Mouse (Mus musculus): Measurements from ENCODE around the gene Gm10309. TPM values are rescaled to one million over a fixed set of nuclear protein-coding genes. Genes with fewer than 3 reads are reported as not detected.

Gm10309 gene
- polyA plus RNA-seq (2014; fragmentation: Nextera tagmentation; extraction: Ambion mirVana), result 0.13 TPM in 1 of 2 replicates, not detected in the other

DNA sequence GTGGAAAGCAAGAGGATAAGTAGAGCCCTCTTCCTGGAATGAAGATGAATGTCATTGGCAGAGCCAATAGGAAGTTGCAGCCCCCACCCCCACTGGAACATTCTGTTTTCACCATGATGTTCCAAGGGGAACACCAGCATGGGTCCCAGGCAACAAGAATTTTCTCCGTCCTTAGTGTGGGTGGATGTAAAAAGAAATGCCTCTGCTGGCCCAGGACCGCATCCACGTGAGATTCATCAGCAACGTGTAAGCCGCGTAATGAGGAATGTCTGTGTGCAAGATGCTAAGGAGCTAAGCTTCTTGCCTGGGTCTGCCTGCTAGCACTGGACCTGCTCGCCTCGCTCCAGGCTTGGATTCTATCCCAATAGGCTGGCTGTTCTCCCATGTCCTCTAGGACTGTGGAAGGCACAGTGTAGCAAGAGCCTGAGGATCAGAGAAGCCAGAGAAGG, at the start of gene Gm10309:
Gene Gm10309, minus strand, starts transcription at position 50 of the 449 bp plus-strand sequence.
- no peak within 1 kb of the TSS for H3K4me2 ChIP-seq (ENCODE audit: low read length)
- no peaks in the 10 kb centered on the region for H3K9me3 ChIP-seq (ENCODE audit: control insufficient read depth, low read length)
- ATAC-seq (ENCODE audit: low FRiP score, low TSS enrichment) (no peak), DNase-seq (no peak)
- no peaks in the 10 kb centered on the region for H3K36me3 ChIP-seq (ENCODE audit: control insufficient read depth, insufficient read depth, low read length)
- H3K4me1 ChIP-seq (ENCODE audit: control insufficient read depth, insufficient read depth, low read length), result no peaks in the 10 kb centered on the region
- no peak within 1 kb of the TSS for H3K27ac ChIP-seq (replicated peaks; ENCODE audit: low read depth, low read length)
- no peak within 1 kb of the TSS for H3K9ac ChIP-seq (replicated peaks; ENCODE audit: low read length)
- WGBS, result 90% methylated on average over 8 of the region's 8 CpGs
- no peaks in the 10 kb centered on the region for H3K27me3 ChIP-seq (ENCODE audit: control insufficient read depth, insufficient read depth, low read length)
- H3K4me3 ChIP-seq (replicated peaks; ENCODE audit: low read depth, low read length), result no peak within 1 kb of the TSS

GRCm38 (mm10) chr17:86551995-86552394, 47.0 kb upstream of the Gm10309 start:
- Histone ChIP-seq H3K4me3 (replicated peaks; ENCODE audit: low read depth, low read length) (no peak overlapping the region), H3K9ac (replicated peaks; ENCODE audit: low read length) (no peak overlapping the region), H3K4me1 (ENCODE audit: control insufficient read depth, insufficient read depth, low read length) (no peaks in the 10 kb centered on the region), H3K9me3 (ENCODE audit: control insufficient read depth, low read length) (no peaks in the 10 kb centered on the region), H3K27ac (replicated peaks; ENCODE audit: low read depth, low read length) (no peak overlapping the region), H3K4me2 (ENCODE audit: low read length) (no peak overlapping the region), H3K36me3 (ENCODE audit: control insufficient read depth, insufficient read depth, low read length) (no peaks in the 10 kb centered on the region), H3K27me3 (ENCODE audit: control insufficient read depth, insufficient read depth, low read length) (no peaks in the 10 kb centered on the region)
- DNase-seq, result no peak
- no peak for ATAC-seq (ENCODE audit: low FRiP score, low TSS enrichment)
- 42% methylated on average over 6 of the region's 6 CpGs for WGBS

GRCm38 (mm10) chr17:86551561-86551960, 46.5 kb upstream of the Gm10309 start:
- DNase-seq (no peak), ATAC-seq (ENCODE audit: low FRiP score, low TSS enrichment) (no peak)
- Histone ChIP-seq H3K4me1 (ENCODE audit: control insufficient read depth, insufficient read depth, low read length) (no peaks in the 10 kb centered on the region), H3K36me3 (ENCODE audit: control insufficient read depth, insufficient read depth, low read length) (no peaks in the 10 kb centered on the region), H3K27ac (replicated peaks; ENCODE audit: low read depth, low read length) (no peak overlapping the region), H3K27me3 (ENCODE audit: control insufficient read depth, insufficient read depth, low read length) (no peaks in the 10 kb centered on the region), H3K4me2 (ENCODE audit: low read length) (no peak overlapping the region), H3K4me3 (replicated peaks; ENCODE audit: low read depth, low read length) (no peak overlapping the region), H3K9ac (replicated peaks; ENCODE audit: low read length) (no peak overlapping the region), H3K9me3 (ENCODE audit: control insufficient read depth, low read length) (no peaks in the 10 kb centered on the region)
- 86% methylated on average over 10 of the region's 10 CpGs for whole genome bisulfite sequencing

GRCm38 (mm10) chr17:86549128-86549527, 44.1 kb upstream of the Gm10309 start:
- 95% methylated on average over 10 of the region's 10 CpGs for WGBS
- H3K4me1 ChIP-seq (ENCODE audit: control insufficient read depth, insufficient read depth, low read length), result no peaks in the 10 kb centered on the region

GRCm38 (mm10) chr17:86546529-86546928, 41.5 kb upstream of the Gm10309 start:
- ATAC-seq (ENCODE audit: low FRiP score, low TSS enrichment), result no peak
- WGBS, result 32% methylated on average over 7 of the region's 7 CpGs
- H3K36me3 ChIP-seq (ENCODE audit: control insufficient read depth, insufficient read depth, low read length), result no peaks in the 10 kb centered on the region

More at GRCm38 (mm10) chr17:86549128-86549527, 44.1 kb upstream of the Gm10309 start:
- no peak for ATAC-seq (ENCODE audit: low FRiP score, low TSS enrichment)
- Histone ChIP-seq H3K27ac (replicated peaks; ENCODE audit: low read depth, low read length) (no peak overlapping the region), H3K27me3 (ENCODE audit: control insufficient read depth, insufficient read depth, low read length) (no peaks in the 10 kb centered on the region), H3K9me3 (ENCODE audit: control insufficient read depth, low read length) (no peaks in the 10 kb centered on the region), H3K9ac (replicated peaks; ENCODE audit: low read length) (no peak overlapping the region), H3K4me2 (ENCODE audit: low read length) (no peak overlapping the region), H3K4me3 (replicated peaks; ENCODE audit: low read depth, low read length) (no peak overlapping the region), H3K36me3 (ENCODE audit: control insufficient read depth, insufficient read depth, low read length) (no peaks in the 10 kb centered on the region)
- no peak for DNase-seq

DNA sequence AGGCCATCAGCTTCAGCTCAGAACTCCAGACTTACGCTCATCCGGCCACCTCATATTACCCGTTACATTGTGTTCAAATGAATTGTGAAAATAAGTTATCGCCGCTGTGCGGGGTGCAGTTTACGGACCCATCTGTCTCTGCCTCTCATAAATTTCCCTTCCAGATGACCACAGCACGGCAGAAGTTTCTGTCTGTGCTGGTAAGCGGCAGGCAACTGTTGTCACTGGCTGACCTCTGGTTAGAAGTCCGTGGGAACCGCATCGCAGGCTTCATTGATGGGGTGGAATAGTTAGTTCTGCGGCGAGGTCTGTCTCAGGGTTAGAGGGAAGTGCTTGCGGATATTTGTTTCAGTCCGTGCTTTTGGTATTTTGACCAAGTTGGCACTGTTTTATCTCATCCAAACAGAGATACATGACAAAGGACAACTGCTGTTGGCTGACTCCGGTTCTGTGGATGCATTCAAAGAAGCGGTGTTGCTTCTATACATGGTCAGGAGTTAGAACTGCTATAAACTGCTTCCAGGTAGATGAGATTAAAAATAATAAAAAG, 34.9 kb upstream of the Gm10309 start:
- peaks cover 2% of the 10 kb centered on the region; the same call in 1 of the 2 replicates for H3K4me1 ChIP-seq (ENCODE audit: control insufficient read depth, insufficient read depth, low read length)
- no peak overlapping the region for H3K4me3 ChIP-seq (replicated peaks; ENCODE audit: low read depth, low read length)
- H3K27ac ChIP-seq (replicated peaks; ENCODE audit: low read depth, low read length), result no peak overlapping the region
- no peak for DNase-seq
- no peak for ATAC-seq (ENCODE audit: low FRiP score, low TSS enrichment)
- H3K9ac ChIP-seq (replicated peaks; ENCODE audit: low read length), result no peak overlapping the region
- WGBS, result 90% methylated on average over 18 of the region's 18 CpGs
- H3K36me3 ChIP-seq (ENCODE audit: control insufficient read depth, insufficient read depth, low read length), result no peaks in the 10 kb centered on the region
- H3K27me3 ChIP-seq (ENCODE audit: control insufficient read depth, insufficient read depth, low read length), result no peaks in the 10 kb centered on the region
- no peaks in the 10 kb centered on the region for H3K9me3 ChIP-seq (ENCODE audit: control insufficient read depth, low read length)
- no peak overlapping the region for H3K4me2 ChIP-seq (ENCODE audit: low read length)

More at GRCm38 (mm10) chr17:86546529-86546928, 41.5 kb upstream of the Gm10309 start:
- Histone ChIP-seq H3K27ac (replicated peaks; ENCODE audit: low read depth, low read length) (no peak overlapping the region), H3K27me3 (ENCODE audit: control insufficient read depth, insufficient read depth, low read length) (no peaks in the 10 kb centered on the region), H3K4me1 (ENCODE audit: control insufficient read depth, insufficient read depth, low read length) (no peaks in the 10 kb centered on the region), H3K4me3 (replicated peaks; ENCODE audit: low read depth, low read length) (no peak overlapping the region), H3K9me3 (ENCODE audit: control insufficient read depth, low read length) (no peaks in the 10 kb centered on the region), H3K4me2 (ENCODE audit: low read length) (no peak overlapping the region), H3K9ac (replicated peaks; ENCODE audit: low read length) (no peak overlapping the region)
- no peak for DNase-seq

DNA sequence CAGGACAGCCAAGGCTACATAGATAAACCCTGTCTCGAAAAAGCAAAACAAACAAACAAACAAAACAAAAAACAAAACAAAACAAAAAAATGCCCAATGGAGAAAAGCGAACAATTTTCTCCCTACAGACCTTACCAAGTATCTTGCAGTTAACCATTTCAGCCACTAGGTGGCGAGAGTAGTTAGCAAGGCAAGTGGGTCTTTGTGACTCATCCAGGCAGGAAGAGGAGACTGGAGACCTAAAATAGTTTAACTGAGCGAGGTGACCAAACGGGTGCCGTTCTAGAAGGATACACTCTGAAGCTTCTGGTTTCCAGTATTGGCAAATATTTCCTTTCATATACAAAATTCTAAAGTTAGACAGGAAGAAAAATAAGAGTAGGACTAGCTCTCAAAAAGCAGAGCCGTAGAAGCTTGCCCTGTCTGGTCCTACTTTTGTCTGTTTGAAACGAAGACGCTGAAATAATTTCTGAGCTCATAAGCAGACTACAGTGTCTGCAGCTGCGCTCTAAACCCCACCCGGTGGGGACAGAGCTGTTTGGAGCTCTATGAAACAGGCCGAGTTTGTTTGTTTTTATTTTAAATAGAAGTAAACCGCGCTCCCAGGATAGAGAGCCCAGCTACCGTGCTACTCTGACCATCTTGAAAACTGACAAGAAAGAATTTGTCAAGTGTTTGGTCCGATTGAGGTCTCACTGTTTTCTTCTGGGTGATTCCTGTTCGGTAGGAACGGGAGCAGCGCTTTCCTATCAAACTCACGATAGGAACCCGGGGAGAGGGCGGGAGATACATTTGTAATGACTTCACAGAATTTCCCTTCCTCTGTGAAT, 31.0 kb upstream of the Gm10309 start:
- Histone ChIP-seq H3K36me3 (ENCODE audit: control insufficient read depth, insufficient read depth, low read length) (no peaks in the 10 kb centered on the region), H3K9ac (replicated peaks; ENCODE audit: low read length) (no peak overlapping the region), H3K4me3 (replicated peaks; ENCODE audit: low read depth, low read length) (no peak overlapping the region), H3K9me3 (ENCODE audit: control insufficient read depth, low read length) (no peaks in the 10 kb centered on the region), H3K27ac (replicated peaks; ENCODE audit: low read depth, low read length) (no peak overlapping the region), H3K27me3 (ENCODE audit: control insufficient read depth, insufficient read depth, low read length) (no peaks in the 10 kb centered on the region), H3K4me2 (ENCODE audit: low read length) (peak overlapping the region; percentile 35), H3K4me1 (ENCODE audit: control insufficient read depth, insufficient read depth, low read length) (peaks cover 5% of the 10 kb centered on the region; the same call in 1 of the 2 replicates)
- 50% methylated on average over 22 of the region's 22 CpGs for WGBS
- ATAC-seq (ENCODE audit: low FRiP score, low TSS enrichment), result no peak
- DNase-seq, result peak; percentile 94

- Histone ChIP-seq H3K4me2 (ENCODE audit: low read length) (no peak overlapping the region), H3K36me3 (ENCODE audit: control insufficient read depth, insufficient read depth, low read length) (no peaks in the 10 kb centered on the region), H3K4me3 (replicated peaks; ENCODE audit: low read depth, low read length) (no peak overlapping the region), H3K9ac (replicated peaks; ENCODE audit: low read length) (no peak overlapping the region; the same call in 1 of the 2 replicates), H3K9me3 (ENCODE audit: control insufficient read depth, low read length) (no peaks in the 10 kb centered on the region), H3K4me1 (ENCODE audit: control insufficient read depth, insufficient read depth, low read length) (peaks cover 5% of the 10 kb centered on the region; the same call in 1 of the 2 replicates), H3K27ac (replicated peaks; ENCODE audit: low read depth, low read length) (no peak overlapping the region), H3K27me3 (ENCODE audit: control insufficient read depth, insufficient read depth, low read length) (no peaks in the 10 kb centered on the region)
- WGBS, result 78% methylated on average over 10 of the region's 10 CpGs
- DNase-seq (no peak), ATAC-seq (ENCODE audit: low FRiP score, low TSS enrichment) (no peak)
Observed at GRCm38 (mm10) chr17:86535096-86535495, 30.1 kb upstream of the Gm10309 start.

GRCm38 (mm10) chr17:86533549-86533851, 28.5 kb upstream of the Gm10309 start:
- Histone ChIP-seq H3K9ac (replicated peaks; ENCODE audit: low read length) (no peak overlapping the region), H3K4me1 (ENCODE audit: control insufficient read depth, insufficient read depth, low read length) (peaks cover 5% of the 10 kb centered on the region; the same call in 1 of the 2 replicates), H3K27me3 (ENCODE audit: control insufficient read depth, insufficient read depth, low read length) (no peaks in the 10 kb centered on the region), H3K36me3 (ENCODE audit: control insufficient read depth, insufficient read depth, low read length) (no peaks in the 10 kb centered on the region), H3K4me2 (ENCODE audit: low read length) (no peak overlapping the region), H3K9me3 (ENCODE audit: control insufficient read depth, low read length) (no peaks in the 10 kb centered on the region), H3K27ac (replicated peaks; ENCODE audit: low read depth, low read length) (no peak overlapping the region), H3K4me3 (replicated peaks; ENCODE audit: low read depth, low read length) (no peak overlapping the region)
- WGBS, result 87% methylated on average over 11 of the region's 11 CpGs
- DNase-seq (no peak), ATAC-seq (ENCODE audit: low FRiP score, low TSS enrichment) (no peak)

Measured in midbrain, embryonic 14.5 days (tissue).